Mouse (Mus musculus) myocyte (in vitro differentiated cells): ENCODE measurements around the gene Mrpl37. TPM values are rescaled to one million over a fixed set of nuclear protein-coding genes. Genes with fewer than 3 reads are reported as not detected.

Source experiments
- H3K27me3 ChIP-seq: one replicate; pipeline ENCODE4 v1.6.1; 2011; ENCODE audit not compliant: control insufficient read depth, insufficient read depth, insufficient read length
- H3K36me3 ChIP-seq: one replicate; pipeline ENCODE4 v1.6.1; 2011; ENCODE audit not compliant: control insufficient read depth, insufficient read depth
- H3K4me2 ChIP-seq: one replicate; pipeline ENCODE4 v1.6.1; 2011; ENCODE audit warnings: low read depth, control low read depth
- H3K4me3 ChIP-seq: one replicate; pipeline ENCODE4 v1.5.1; 2011; ENCODE audit warnings: mild to moderate bottlenecking, control low read depth, moderate library complexity
- H3K79me2 ChIP-seq: one replicate; pipeline ENCODE4 v1.6.1; 2011; ENCODE audit not compliant: control insufficient read depth, insufficient read depth
- H3ac ChIP-seq: one replicate; pipeline ENCODE4 v1.6.1; 2011; ENCODE audit not compliant: control insufficient read depth, insufficient read length
- CEBPB ChIP-seq: IDR thresholded peaks from 2 replicates; pipeline ENCODE4 v1.6.1; 2011; ENCODE audit warnings: mild to moderate bottlenecking, moderate library complexity; ENCODE audit not compliant: poor library complexity, insufficient read depth, severe bottlenecking
- E2F4 ChIP-seq: IDR thresholded peaks from one replicate; pipeline ENCODE4 v1.6.1; 2011; ENCODE audit warnings: mild to moderate bottlenecking, control low read depth, moderate library complexity; ENCODE audit not compliant: insufficient read depth
- MAX ChIP-seq: IDR thresholded peaks from one replicate; pipeline ENCODE4 v1.6.1; 2011; ENCODE audit warnings: low read depth, mild to moderate bottlenecking, control low read depth
- MYOD1 ChIP-seq, 3 experiments: IDR thresholded peaks; one replicate each; pipeline ENCODE4 v1.6.1; 2011; ENCODE audit warnings: control low read depth in 2 of 3, low read depth in 2 of 3, mild to moderate bottlenecking in 2 of 3, moderate library complexity in 1 of 3; ENCODE audit not compliant: insufficient read length in 2 of 3, control insufficient read depth in 1 of 3
- MYOG ChIP-seq, 3 experiments: IDR thresholded peaks; one replicate each; pipeline ENCODE4 v1.6.1; 2011; ENCODE audit warnings: control low read depth in 2 of 3, low read depth in 2 of 3, mild to moderate bottlenecking in 2 of 3; ENCODE audit not compliant: insufficient read length in 2 of 3, control insufficient read depth in 1 of 3, insufficient read depth in 1 of 3
- POLR2A ChIP-seq: IDR thresholded peaks from one replicate; pipeline ENCODE4 v1.6.1; 2011; ENCODE audit warnings: low read depth, mild to moderate bottlenecking, control low read depth, moderate library complexity; ENCODE audit not compliant: insufficient read length
- POLR2AphosphoS2 ChIP-seq: IDR thresholded peaks from one replicate; pipeline ENCODE4 v1.6.1; 2011; ENCODE audit warnings: low read depth, control low read depth; ENCODE audit not compliant: insufficient read length
- REST ChIP-seq: IDR thresholded peaks from one replicate; pipeline ENCODE4 v1.6.1; 2011; ENCODE audit warnings: mild to moderate bottlenecking, control low read depth, moderate library complexity; ENCODE audit not compliant: insufficient read depth, insufficient read length
- SRF ChIP-seq: IDR thresholded peaks from one replicate; pipeline ENCODE4 v1.6.1; 2011; ENCODE audit warnings: low read depth; ENCODE audit not compliant: control insufficient read depth, insufficient read length
- TCF12 ChIP-seq: IDR thresholded peaks from one replicate; pipeline ENCODE4 v1.6.1; 2011; ENCODE audit warnings: mild to moderate bottlenecking, control low read depth; ENCODE audit not compliant: poor library complexity, insufficient read depth, severe bottlenecking
- TCF3 ChIP-seq: IDR thresholded peaks from one replicate; pipeline ENCODE4 v1.6.1; 2011; ENCODE audit warnings: low read depth, control low read depth; ENCODE audit not compliant: insufficient read length
- USF1 ChIP-seq: IDR thresholded peaks from one replicate; pipeline ENCODE4 v1.6.1; 2011; ENCODE audit warnings: low read depth, mild to moderate bottlenecking, control low read depth, moderate library complexity
- polyA plus RNA-seq: library from polyadenylated mRNA; unstranded; fragments of >200 nt; fragmentation: generic; extraction: Trizol; gene quantifications from one replicate; pipeline ENCODE4 v1.2.1, GENCODE M21; 2012; ENCODE audit warnings: missing spikeins

Gene Mrpl37
- polyA plus RNA-seq, 1 experiment: 87.5 TPM

DNA sequence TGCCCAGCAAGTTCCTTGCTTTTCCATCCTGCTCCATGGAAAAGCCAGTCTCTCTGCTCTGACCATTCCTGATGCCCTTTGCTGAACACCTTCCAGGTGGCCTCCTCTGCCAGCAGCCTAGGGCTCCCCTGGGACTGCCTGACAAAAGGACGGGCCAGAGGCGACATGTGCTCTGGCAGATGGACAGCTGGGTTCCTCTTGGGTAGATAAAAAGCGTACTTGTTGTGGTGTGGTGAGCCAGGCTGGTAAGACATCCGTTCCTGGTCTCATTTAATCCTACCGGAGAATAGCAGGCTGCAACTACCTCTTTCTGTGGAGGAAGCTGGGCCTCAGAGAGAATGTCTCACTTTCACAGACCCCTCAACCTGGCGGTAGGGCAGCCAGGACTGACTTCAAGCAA lies 29.4 kb upstream of the Mrpl37 start:
- H3K4me3 ChIP-seq: no peak overlapping the region
- peaks cover 29% of the 10 kb centered on the region for H3K27me3 ChIP-seq
- H3K36me3 ChIP-seq: no peaks in the 10 kb centered on the region
- H3K4me2 ChIP-seq: no peak overlapping the region
- H3ac ChIP-seq: no peak overlapping the region
- peak in 1 of 3 experiments; percentile 60 for TF ChIP-seq MYOG (IDR thresholded peaks at IDR 0.05; ENCODE audit: control insufficient read depth in 1 of 3, insufficient read depth in 1 of 3, insufficient read length in 2 of 3, low read depth in 2 of 3)
- TF ChIP-seq REST: no peak
- TF ChIP-seq USF1: no peak
- no peak for TF ChIP-seq CEBPB
- TF ChIP-seq TCF3: no peak
- no peak for TF ChIP-seq POLR2AphosphoS2
- peak in 1 of 3 experiments; percentile 39 for TF ChIP-seq MYOD1 (IDR thresholded peaks at IDR 0.05; ENCODE audit: control insufficient read depth in 1 of 3, insufficient read length in 2 of 3, low read depth in 2 of 3)
- H3K79me2 ChIP-seq: no peaks in the 10 kb centered on the region

DNA sequence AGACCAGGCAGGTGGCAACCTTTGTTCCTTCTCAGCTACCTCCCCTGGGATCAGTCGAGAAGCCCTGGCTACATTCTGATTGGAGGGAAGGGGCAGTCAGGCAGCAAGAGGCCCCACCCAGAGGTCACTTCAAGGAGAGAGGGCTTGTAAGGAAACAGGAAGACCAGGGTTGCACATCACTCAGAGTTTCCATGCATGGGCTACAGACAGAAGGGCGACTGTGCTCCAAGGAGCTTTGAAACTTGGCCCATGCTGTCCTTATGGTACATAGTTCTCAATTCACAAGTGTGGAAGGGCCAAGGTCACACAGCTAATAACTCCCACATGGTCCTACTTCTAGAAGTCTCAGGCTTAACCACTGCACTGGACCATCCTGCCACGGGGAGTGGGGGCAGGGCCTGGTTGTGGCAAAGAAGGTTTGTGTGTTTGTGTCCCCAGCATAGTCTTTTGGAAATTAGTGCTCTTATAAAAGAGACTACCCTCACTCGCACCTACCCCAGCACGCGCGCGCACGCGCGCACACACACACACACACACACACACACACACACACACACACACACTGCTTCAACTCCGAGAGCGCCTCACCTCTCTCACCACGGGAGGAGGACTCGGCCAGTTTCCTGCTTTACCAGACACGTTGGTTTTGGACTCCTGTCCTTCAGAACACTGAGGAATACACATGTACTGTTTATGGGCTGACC lies 28.0 kb upstream of the Mrpl37 start:
- no peak for TF ChIP-seq CEBPB
- TF ChIP-seq USF1: no peak
- no peak for TF ChIP-seq POLR2A
- TF ChIP-seq SRF: no peak
- TF ChIP-seq MAX: no peak
- TF ChIP-seq POLR2AphosphoS2: no peak
- TF ChIP-seq MYOD1 (IDR thresholded peaks at IDR 0.05; ENCODE audit: control insufficient read depth in 1 of 3, insufficient read length in 2 of 3, low read depth in 2 of 3): no peak
- TF ChIP-seq TCF3: no peak
- no peak for TF ChIP-seq REST
- TF ChIP-seq MYOG (IDR thresholded peaks at IDR 0.05; ENCODE audit: control insufficient read depth in 1 of 3, insufficient read depth in 1 of 3, insufficient read length in 2 of 3, low read depth in 2 of 3): no peak
- TF ChIP-seq TCF12: no peak
- TF ChIP-seq E2F4: no peak
- H3K4me2 ChIP-seq: no peak overlapping the region
- H3K36me3 ChIP-seq: no peaks in the 10 kb centered on the region
- H3ac ChIP-seq: no peak overlapping the region
- no peaks in the 10 kb centered on the region for H3K79me2 ChIP-seq
- no peak overlapping the region for H3K4me3 ChIP-seq
- H3K27me3 ChIP-seq: peaks cover 32% of the 10 kb centered on the region

DNA sequence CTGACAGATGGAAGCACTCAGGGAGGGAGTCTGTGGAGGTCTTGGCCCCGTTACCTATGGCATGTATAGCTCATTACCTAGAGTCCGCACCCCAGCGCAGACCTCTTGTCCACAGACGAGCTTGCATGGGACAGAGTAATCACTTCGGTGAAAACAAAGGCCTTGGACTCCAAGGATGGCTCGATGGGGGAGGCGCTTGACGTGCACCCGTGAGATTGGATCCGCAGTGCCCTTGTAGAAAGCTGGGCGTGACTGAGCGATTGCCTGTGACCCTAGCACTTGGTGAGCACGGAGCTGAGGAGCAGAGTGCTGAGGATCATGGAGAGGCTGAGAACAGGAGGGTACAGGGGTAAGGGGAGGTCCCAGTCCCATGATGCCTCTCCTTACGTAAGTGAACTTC lies 25.0 kb upstream of the Mrpl37 start:
- no peaks in the 10 kb centered on the region for H3K79me2 ChIP-seq
- H3K4me2 ChIP-seq: no peak overlapping the region
- no peaks in the 10 kb centered on the region for H3K36me3 ChIP-seq
- H3ac ChIP-seq: no peak overlapping the region
- peaks cover 46% of the 10 kb centered on the region for H3K27me3 ChIP-seq
- no peak overlapping the region for H3K4me3 ChIP-seq
- TF ChIP-seq USF1 (no peak), CEBPB (no peak), POLR2AphosphoS2 (no peak), E2F4 (no peak), MYOG (IDR thresholded peaks at IDR 0.05; ENCODE audit: control insufficient read depth in 1 of 3, insufficient read depth in 1 of 3, insufficient read length in 2 of 3, low read depth in 2 of 3) (no peak), SRF (no peak), MYOD1 (IDR thresholded peaks at IDR 0.05; ENCODE audit: control insufficient read depth in 1 of 3, insufficient read length in 2 of 3, low read depth in 2 of 3) (no peak), TCF12 (no peak)

DNA sequence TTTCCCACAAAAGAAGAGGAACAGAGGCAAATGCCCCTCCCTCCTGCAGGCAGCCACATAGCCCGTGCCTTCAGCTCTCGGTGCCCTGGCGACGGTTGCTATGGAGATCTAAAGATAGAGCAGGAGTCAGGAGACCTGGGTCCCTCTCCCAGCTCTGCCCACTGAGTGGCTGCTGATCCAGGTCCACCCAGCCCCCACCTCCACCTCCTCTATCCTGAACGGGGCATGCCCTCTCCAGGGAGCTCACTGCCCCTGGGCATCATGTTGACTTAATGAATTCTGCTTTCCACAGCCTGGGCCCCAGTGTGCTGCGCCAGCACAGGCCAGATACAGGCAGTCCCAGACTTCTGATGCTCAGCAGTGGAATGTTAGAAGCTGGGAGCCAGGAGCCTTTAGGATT lies 18.2 kb upstream of the Mrpl37 start:
- H3K4me3 ChIP-seq: no peak overlapping the region
- H3K36me3 ChIP-seq: no peaks in the 10 kb centered on the region
- H3K79me2 ChIP-seq: no peaks in the 10 kb centered on the region
- no peak for TF ChIP-seq MYOG (IDR thresholded peaks at IDR 0.05; ENCODE audit: control insufficient read depth in 1 of 3, insufficient read depth in 1 of 3, insufficient read length in 2 of 3, low read depth in 2 of 3)
- no peak for TF ChIP-seq POLR2AphosphoS2
- TF ChIP-seq REST: no peak
- no peak for TF ChIP-seq CEBPB
- no peak for TF ChIP-seq USF1
- no peak overlapping the region for H3K4me2 ChIP-seq
- H3K27me3 ChIP-seq: peaks cover 26% of the 10 kb centered on the region
- H3ac ChIP-seq: no peak overlapping the region

DNA sequence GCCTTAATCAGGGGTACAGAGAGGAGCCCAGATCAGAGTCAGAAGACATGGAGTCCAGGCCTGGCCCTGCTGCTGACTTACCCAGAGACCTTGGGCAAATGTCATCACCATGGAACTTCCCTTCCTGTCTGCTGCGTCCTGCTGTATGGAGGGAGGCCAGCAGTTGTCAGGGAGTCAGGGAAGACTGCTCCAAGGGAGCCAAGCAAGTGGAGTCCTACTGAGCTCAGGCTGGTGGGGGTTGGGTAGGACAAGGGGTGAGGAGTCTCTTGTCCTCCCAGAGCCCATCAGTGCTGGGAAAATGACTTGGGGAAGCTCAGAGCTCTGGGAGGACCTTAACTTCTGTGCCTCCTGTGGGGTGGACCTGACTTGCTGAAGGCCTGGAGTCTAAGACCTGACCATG lies 17.7 kb upstream of the Mrpl37 start:
- TF ChIP-seq TCF12: no peak
- TF ChIP-seq REST: no peak
- TF ChIP-seq MYOD1 (IDR thresholded peaks at IDR 0.05; ENCODE audit: control insufficient read depth in 1 of 3, insufficient read length in 2 of 3, low read depth in 2 of 3): no peak
- no peak overlapping the region for H3K4me3 ChIP-seq
- H3ac ChIP-seq: no peak overlapping the region
- no peaks in the 10 kb centered on the region for H3K36me3 ChIP-seq
- H3K4me2 ChIP-seq: no peak overlapping the region
- no peaks in the 10 kb centered on the region for H3K79me2 ChIP-seq
- H3K27me3 ChIP-seq: peaks cover 21% of the 10 kb centered on the region
